Mouse (Mus musculus): Measurements from ENCODE around the gene Rps6ka5. TPM values are rescaled to one million over a fixed set of nuclear protein-coding genes. Genes with fewer than 3 reads are reported as not detected.

The Rps6ka5 gene
- polyA plus RNA-seq, 1 experiment from 2014 or later = 4.8 TPM

GRCm38 (mm10) chr12:100735156-100735555 lies 8.4 kb upstream of the Rps6ka5 start:
- no peak for DNase-seq (ENCODE audit: low spot score)
- Histone ChIP-seq H3K4me3 (ENCODE audit: low read depth, low read length) (no peak overlapping the region), H3K36me3 (ENCODE audit: control insufficient read depth, insufficient read depth, low read length) (no peaks in the 10 kb centered on the region), H3K4me2 (ENCODE audit: low read depth, low read length) (no peak overlapping the region), H3K27me3 (replicated peaks; ENCODE audit: control insufficient read depth, insufficient read depth, low read length) (no peaks in the 10 kb centered on the region), H3K27ac (replicated peaks; ENCODE audit: low read depth, low read length) (no peak overlapping the region), H3K9me3 (ENCODE audit: control insufficient read depth, low read length) (no peaks in the 10 kb centered on the region), H3K4me1 (ENCODE audit: control insufficient read depth, insufficient read depth, low read length) (no peaks in the 10 kb centered on the region), H3K9ac (ENCODE audit: low read depth, low read length) (no peak overlapping the region)
- WGBS = 62% methylated on average over 5 of the region's 5 CpGs
- no peak for ATAC-seq (ENCODE audit: low read depth)

GRCm38 (mm10) chr12:100728646-100729485 lies 2.1 kb upstream of the Rps6ka5 start:
- 67% methylated on average over 14 of the region's 14 CpGs for WGBS
- Histone ChIP-seq H3K9me3 (ENCODE audit: control insufficient read depth, low read length) (no peaks in the 10 kb centered on the region), H3K4me3 (ENCODE audit: low read depth, low read length) (no peak overlapping the region), H3K27ac (replicated peaks; ENCODE audit: low read depth, low read length) (no peak overlapping the region), H3K9ac (ENCODE audit: low read depth, low read length) (no peak overlapping the region), H3K4me2 (ENCODE audit: low read depth, low read length) (no peak overlapping the region), H3K4me1 (ENCODE audit: control insufficient read depth, insufficient read depth, low read length) (peaks cover 5% of the 10 kb centered on the region), H3K27me3 (replicated peaks; ENCODE audit: control insufficient read depth, insufficient read depth, low read length) (no peaks in the 10 kb centered on the region), H3K36me3 (ENCODE audit: control insufficient read depth, insufficient read depth, low read length) (no peaks in the 10 kb centered on the region)
- no peak for DNase-seq (ENCODE audit: low spot score)
- ATAC-seq (ENCODE audit: low read depth) = no peak

- Histone ChIP-seq H3K27ac (replicated peaks; ENCODE audit: low read depth, low read length) (no peak overlapping the region), H3K36me3 (ENCODE audit: control insufficient read depth, insufficient read depth, low read length) (no peaks in the 10 kb centered on the region), H3K4me3 (ENCODE audit: low read depth, low read length) (no peak overlapping the region), H3K9me3 (ENCODE audit: control insufficient read depth, low read length) (no peaks in the 10 kb centered on the region), H3K27me3 (replicated peaks; ENCODE audit: control insufficient read depth, insufficient read depth, low read length) (no peaks in the 10 kb centered on the region), H3K4me2 (ENCODE audit: low read depth, low read length) (no peak overlapping the region), H3K9ac (ENCODE audit: low read depth, low read length) (no peak overlapping the region), H3K4me1 (ENCODE audit: control insufficient read depth, insufficient read depth, low read length) (peaks cover 14% of the 10 kb centered on the region)
- no peak for ATAC-seq (ENCODE audit: low read depth)
- 50% methylated on average over 7 of the region's 7 CpGs for WGBS
- DNase-seq (ENCODE audit: low spot score) = no peak
Observed at GRCm38 (mm10) chr12:100727891-100728290, 1.1 kb upstream of the Rps6ka5 start.

- Histone ChIP-seq H3K4me3 (ENCODE audit: low read depth, low read length) (peak overlapping the region; percentile 84), H3K9ac (ENCODE audit: low read depth, low read length) (no peak overlapping the region), H3K4me1 (ENCODE audit: control insufficient read depth, insufficient read depth, low read length) (peaks cover 16% of the 10 kb centered on the region), H3K27me3 (replicated peaks; ENCODE audit: control insufficient read depth, insufficient read depth, low read length) (no peaks in the 10 kb centered on the region), H3K36me3 (ENCODE audit: control insufficient read depth, insufficient read depth, low read length) (no peaks in the 10 kb centered on the region), H3K4me2 (ENCODE audit: low read depth, low read length) (peak overlapping the region; percentile 93), H3K9me3 (ENCODE audit: control insufficient read depth, low read length) (no peaks in the 10 kb centered on the region), H3K27ac (replicated peaks; ENCODE audit: low read depth, low read length) (no peak overlapping the region)
- no peak for ATAC-seq (ENCODE audit: low read depth)
- 2% methylated on average over 17 of the region's 17 CpGs for WGBS
- no peak for DNase-seq (ENCODE audit: low spot score)
Observed at GRCm38 (mm10) chr12:100725458-100725786, 1.4 kb downstream of the Rps6ka5 start.

- peak; percentile 99 for ATAC-seq (ENCODE audit: low read depth)
- no peaks in the 10 kb centered on the region for H3K27me3 ChIP-seq (replicated peaks; ENCODE audit: control insufficient read depth, insufficient read depth, low read length)
- DNase-seq (ENCODE audit: low spot score) = peak; percentile 100
- WGBS = 0% methylated on average over 40 of the region's 85 CpGs
- H3K9me3 ChIP-seq (ENCODE audit: control insufficient read depth, low read length) = no peaks in the 10 kb centered on the region
- H3K27ac ChIP-seq (replicated peaks; ENCODE audit: low read depth, low read length) = peak overlapping the region; percentile 98
- H3K4me1 ChIP-seq (ENCODE audit: control insufficient read depth, insufficient read depth, low read length) = peaks cover 16% of the 10 kb centered on the region
- H3K9ac ChIP-seq (ENCODE audit: low read depth, low read length) = peak overlapping the region; percentile 89
- H3K36me3 ChIP-seq (ENCODE audit: control insufficient read depth, insufficient read depth, low read length) = no peaks in the 10 kb centered on the region
- peak overlapping the region; percentile 84 for H3K4me3 ChIP-seq (ENCODE audit: low read depth, low read length)
- peak overlapping the region; percentile 93 for H3K4me2 ChIP-seq (ENCODE audit: low read depth, low read length)
Observed at GRCm38 (mm10) chr12:100724606-100725457, 2.0 kb downstream of the Rps6ka5 start.

GRCm38 (mm10) chr12:100724182-100724581 lies 2.6 kb downstream of the Rps6ka5 start:
- under 1% methylated on average over 8 of the region's 8 CpGs for WGBS

GRCm38 (mm10) chr12:100720801-100721200 lies 6.0 kb downstream of the Rps6ka5 start:
- ATAC-seq (ENCODE audit: low read depth) (no peak), DNase-seq (ENCODE audit: low spot score) (no peak)
- Histone ChIP-seq H3K36me3 (ENCODE audit: control insufficient read depth, insufficient read depth, low read length) (no peaks in the 10 kb centered on the region), H3K9me3 (ENCODE audit: control insufficient read depth, low read length) (no peaks in the 10 kb centered on the region), H3K4me2 (ENCODE audit: low read depth, low read length) (no peak overlapping the region), H3K4me1 (ENCODE audit: control insufficient read depth, insufficient read depth, low read length) (peaks cover 15% of the 10 kb centered on the region), H3K9ac (ENCODE audit: low read depth, low read length) (no peak overlapping the region), H3K27me3 (replicated peaks; ENCODE audit: control insufficient read depth, insufficient read depth, low read length) (no peaks in the 10 kb centered on the region), H3K27ac (replicated peaks; ENCODE audit: low read depth, low read length) (no peak overlapping the region), H3K4me3 (ENCODE audit: low read depth, low read length) (no peak overlapping the region)
- 41% methylated on average over 3 of the region's 3 CpGs for WGBS

More at GRCm38 (mm10) chr12:100724182-100724581, 2.6 kb downstream of the Rps6ka5 start:
- H3K4me2 ChIP-seq (ENCODE audit: low read depth, low read length) = peak overlapping the region; percentile 93
- H3K9me3 ChIP-seq (ENCODE audit: control insufficient read depth, low read length) = no peaks in the 10 kb centered on the region
- DNase-seq (ENCODE audit: low spot score) (no peak), ATAC-seq (ENCODE audit: low read depth) (no peak)
- H3K27me3 ChIP-seq (replicated peaks; ENCODE audit: control insufficient read depth, insufficient read depth, low read length) = no peaks in the 10 kb centered on the region
- peak overlapping the region; percentile 98 for H3K27ac ChIP-seq (replicated peaks; ENCODE audit: low read depth, low read length)
- no peaks in the 10 kb centered on the region for H3K36me3 ChIP-seq (ENCODE audit: control insufficient read depth, insufficient read depth, low read length)
- peaks cover 16% of the 10 kb centered on the region for H3K4me1 ChIP-seq (ENCODE audit: control insufficient read depth, insufficient read depth, low read length)
- H3K4me3 ChIP-seq (ENCODE audit: low read depth, low read length) = peak overlapping the region; percentile 84
- peak overlapping the region; percentile 89 for H3K9ac ChIP-seq (ENCODE audit: low read depth, low read length)

GRCm38 (mm10) chr12:100717446-100717845 lies 9.3 kb downstream of the Rps6ka5 start:
- no peaks in the 10 kb centered on the region for H3K27me3 ChIP-seq (replicated peaks; ENCODE audit: control insufficient read depth, insufficient read depth, low read length)
- ATAC-seq (ENCODE audit: low read depth) = no peak
- H3K4me2 ChIP-seq (ENCODE audit: low read depth, low read length) = no peak overlapping the region
- no peak overlapping the region for H3K4me3 ChIP-seq (ENCODE audit: low read depth, low read length)
- no peak overlapping the region for H3K27ac ChIP-seq (replicated peaks; ENCODE audit: low read depth, low read length)
- H3K9me3 ChIP-seq (ENCODE audit: control insufficient read depth, low read length) = no peaks in the 10 kb centered on the region
- no peak overlapping the region for H3K9ac ChIP-seq (ENCODE audit: low read depth, low read length)
- no peaks in the 10 kb centered on the region for H3K4me1 ChIP-seq (ENCODE audit: control insufficient read depth, insufficient read depth, low read length)
- no peaks in the 10 kb centered on the region for H3K36me3 ChIP-seq (ENCODE audit: control insufficient read depth, insufficient read depth, low read length)
- DNase-seq (ENCODE audit: low spot score) = no peak

Data from embryonic facial prominence, embryonic 14.5 days (tissue).